Mouse (Mus musculus) stomach, postnatal 0 days (tissue): Measurements from ENCODE around the gene 0610010K14Rik.

Source experiments
- CTCF ChIP-seq: IDR thresholded peaks from 2 replicates; pipeline ENCODE4 v1.5.1; 2016; ENCODE audit warnings: antibody characterized with exemption, low read depth, mild to moderate bottlenecking, moderate library complexity
- EP300 ChIP-seq: optimal IDR thresholded peaks from 2 replicates; pipeline ENCODE3; 2016; ENCODE audit warnings: antibody characterized with exemption

GRCm38 (mm10) chr11:70227126-70227525 is 10.6 kb downstream of the 0610010K14Rik start:
- TF ChIP-seq CTCF: no peak
- TF ChIP-seq EP300: no peak
